Mouse (Mus musculus): ENCODE measurements around the gene Tmem243.

The Tmem243 gene

DNA sequence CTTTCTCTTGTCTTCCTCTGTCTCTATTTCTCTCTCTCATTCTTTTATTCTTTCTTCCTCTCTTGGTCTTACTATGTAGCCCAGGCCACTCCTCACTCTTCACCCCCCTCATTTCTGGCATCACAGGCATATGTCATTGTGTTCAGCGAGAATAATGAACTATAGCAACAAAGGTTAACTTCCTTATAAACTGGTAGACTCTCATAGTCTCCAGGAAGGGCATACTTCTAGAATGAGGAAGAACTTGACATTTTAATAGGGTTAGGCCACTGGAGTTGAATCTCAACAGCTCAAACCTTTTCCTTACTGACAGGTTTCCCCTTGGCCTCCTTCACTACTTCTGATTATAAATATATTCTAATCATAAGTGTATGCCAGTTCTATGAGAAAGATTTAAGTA is 86.0 kb downstream of the Tmem243 start:
- no peak for DNase-seq

Measured in kidney, postnatal 25 days (tissue).